Mouse (Mus musculus) CH12.LX (cell line): ENCODE data around the gene Fryl.

Experiments used
- CHD2 ChIP-seq: IDR thresholded peaks from 2 replicates; pipeline ENCODE4 v1.6.1; 2011; ENCODE audit warnings: low read length, improper control_type of control experiment
- CTCF ChIP-seq, 2 experiments: IDR thresholded peaks in 1 of 2; conservative IDR thresholded peaks in 1 of 2; 2 replicates each; pipeline ENCODE4 v1.5.1; 2011 to 2012; ENCODE audit warnings: low read depth in 2 of 2, low read length in 2 of 2, improper control_type of control experiment in 1 of 2, inconsistent platforms in 1 of 2, mild to moderate bottlenecking in 1 of 2, moderate library complexity in 1 of 2
- EP300 ChIP-seq: IDR thresholded peaks from 2 replicates; pipeline ENCODE4 v1.6.1; 2011; ENCODE audit warnings: low read length, improper control_type of control experiment
- JUN ChIP-seq: IDR thresholded peaks from 2 replicates; pipeline ENCODE4 v1.6.1; 2011; ENCODE audit warnings: low read depth, mild to moderate bottlenecking, low read length, improper control_type of control experiment, moderate library complexity; ENCODE audit not compliant: insufficient read depth
- JUND ChIP-seq: conservative IDR thresholded peaks from 2 replicates; pipeline ENCODE4 v1.6.1; 2011; ENCODE audit warnings: low read depth, low read length, improper control_type of control experiment
- MAFK ChIP-seq: IDR thresholded peaks from 2 replicates; pipeline ENCODE4 v1.6.1; 2011; ENCODE audit warnings: low read length, improper control_type of control experiment; ENCODE audit not compliant: insufficient replicate concordance
- MXI1 ChIP-seq: IDR thresholded peaks from 2 replicates; pipeline ENCODE4 v1.6.1; 2011; ENCODE audit warnings: mild to moderate bottlenecking, low read depth, low read length, improper control_type of control experiment
- POLR2A ChIP-seq: IDR thresholded peaks from 2 replicates; pipeline ENCODE4 v1.6.1; 2011; ENCODE audit warnings: low read depth, mild to moderate bottlenecking, improper control_type of control experiment, low read length
- POLR2AphosphoS2 ChIP-seq: IDR thresholded peaks from 2 replicates; pipeline ENCODE4 v1.6.1; 2011; ENCODE audit warnings: low read depth, low read length, improper control_type of control experiment
- SIN3A ChIP-seq: IDR thresholded peaks from 2 replicates; pipeline ENCODE4 v1.6.1; 2012; ENCODE audit warnings: low read length, improper control_type of control experiment, inconsistent platforms
- USF1 ChIP-seq: IDR thresholded peaks from 2 replicates; pipeline ENCODE4 v1.6.1; 2014; ENCODE audit warnings: low read depth, mild to moderate bottlenecking, inconsistent platforms, low read length, improper control_type of control experiment
- ZKSCAN1 ChIP-seq: IDR thresholded peaks from 2 replicates; pipeline ENCODE4 v1.6.1; 2012; ENCODE audit warnings: low read depth, inconsistent platforms, low read length, improper control_type of control experiment, borderline replicate concordance

- TF ChIP-seq POLR2A (no peak), JUND (no peak), MXI1 (no peak), EP300 (no peak), CTCF (conservative IDR thresholded peaks at IDR 0.05 in 1 of 2, IDR thresholded peaks at IDR 0.05 in 1 of 2; ENCODE audit: low read depth in 2 of 2, low read length in 2 of 2) (no peak), SIN3A (no peak), CHD2 (no peak), JUN (no peak), USF1 (no peak), ZKSCAN1 (no peak), POLR2AphosphoS2 (no peak), MAFK (no peak)
These were observed 24.1 kb upstream of the Fryl start for GRCm38 (mm10) chr5:73280567-73280850.
